18 mouse cellular contexts compared by ENCODE assay signal in genomic region chr15:30450765-30451164, GRCm38 (mm10).
DNase-seq lines count a peak whose midpoint lies in the region; ATAC-seq and TF ChIP-seq lines count a peak whose summit lies in the region.
"Had no signal": no experiment of that assay in that cellular context is flagged by ENCODE, and none has a peak within 500 bp of the region (broad histone marks: within the 10 kb centered on the region; RNA-seq: fewer than 3 reads in every experiment).

No protein-coding gene starts in this region.

- no peak overlapping the region for H3K27ac ChIP-seq in hindbrain, embryonic 16.5 days (ENCODE audit: low read depth, low read length)
- no peak overlapping the region for H3K27ac ChIP-seq in hindbrain, embryonic 11.5 days (ENCODE audit: low read depth, low read length)
- H3K27ac ChIP-seq in midbrain, postnatal 0 days (ENCODE audit: low read depth, low read length): no peak overlapping the region
- H3K27ac ChIP-seq: embryonic facial prominence, embryonic 10.5 days; macrophage; neural tube, embryonic 12.5 days had no signal

- no peaks in the 10 kb centered on the region for H3K27me3 ChIP-seq in hindbrain, embryonic 16.5 days (replicated peaks; ENCODE audit: control insufficient read depth, insufficient read depth, low read length)
- H3K27me3 ChIP-seq in hindbrain, embryonic 11.5 days (ENCODE audit: control insufficient read depth, insufficient read depth, low read length): no peaks in the 10 kb centered on the region
- H3K27me3 ChIP-seq in midbrain, postnatal 0 days (ENCODE audit: insufficient read depth, low read length): no peaks in the 10 kb centered on the region
- H3K27me3 ChIP-seq: heart, embryonic 12.5 days; neural tube, embryonic 12.5 days had no signal

- no peak overlapping the region for H3K4me3 ChIP-seq in hindbrain, embryonic 16.5 days (ENCODE audit: low read length)
- no peak overlapping the region for H3K4me3 ChIP-seq in hindbrain, embryonic 11.5 days (ENCODE audit: low read depth, low read length)
- H3K4me3 ChIP-seq in midbrain, postnatal 0 days (ENCODE audit: low read depth, low read length): no peak overlapping the region
- H3K4me3 ChIP-seq: embryonic facial prominence, embryonic 10.5 days; heart, embryonic 12.5 days; neural tube, embryonic 12.5 days had no signal

- 67% methylated on average over 7 of the region's 7 CpGs for WGBS in hindbrain, embryonic 16.5 days
- 85% methylated on average over 7 of the region's 7 CpGs for WGBS in hindbrain, embryonic 11.5 days
- WGBS in midbrain, postnatal 0 days: 66% methylated on average over 7 of the region's 7 CpGs

- H3K4me2 ChIP-seq in hindbrain, embryonic 16.5 days (ENCODE audit: low read length): no peak overlapping the region
- H3K4me2 ChIP-seq in hindbrain, embryonic 11.5 days (replicated peaks; ENCODE audit: low read depth, low read length): no peak overlapping the region
- no peak overlapping the region for H3K4me2 ChIP-seq in midbrain, postnatal 0 days (ENCODE audit: low read depth, low read length, poor library complexity, severe bottlenecking)
- H3K4me2 ChIP-seq: heart, embryonic 12.5 days; liver, embryonic 11.5 days; neural tube, embryonic 12.5 days had no signal

- TF ChIP-seq CTCF in midbrain, postnatal 0 days (IDR thresholded peaks at IDR 0.05): no peak

- H3K36me3 ChIP-seq in hindbrain, embryonic 16.5 days (ENCODE audit: control insufficient read depth, insufficient read depth, low read length): no peaks in the 10 kb centered on the region
- H3K36me3 ChIP-seq in hindbrain, embryonic 11.5 days (ENCODE audit: control insufficient read depth, insufficient read depth, low read length): no peaks in the 10 kb centered on the region
- no peaks in the 10 kb centered on the region for H3K36me3 ChIP-seq in midbrain, postnatal 0 days (ENCODE audit: insufficient read depth, low read length)
- H3K36me3 ChIP-seq: embryonic facial prominence, embryonic 10.5 days; heart, embryonic 12.5 days; neural tube, embryonic 12.5 days had no signal

- H3K9ac ChIP-seq in hindbrain, embryonic 16.5 days (ENCODE audit: low read depth, low read length): no peak overlapping the region
- H3K9ac ChIP-seq in hindbrain, embryonic 11.5 days (ENCODE audit: low read depth, low read length): no peak overlapping the region
- H3K9ac ChIP-seq in midbrain, postnatal 0 days (replicated peaks; ENCODE audit: low read length, poor library complexity, severe bottlenecking): no peak overlapping the region
- H3K9ac ChIP-seq: heart, embryonic 12.5 days; neural tube, embryonic 12.5 days had no signal

- DNase-seq in hindbrain, embryonic 11.5 days (ENCODE audit: low spot score): no peak
- DNase-seq in layer of hippocampus, adult 9-11 months: peak; percentile 23
- DNase-seq in layer of hippocampus, postnatal 36 days: no peak
- DNase-seq in right cerebral cortex, postnatal 10 days (ENCODE audit: low spot score in 2 of 2): peak; percentile 41
- no peak for DNase-seq in right cerebral cortex, postnatal 25 days
- peak; percentile 60 for DNase-seq in midbrain, postnatal 0 days (ENCODE audit: low spot score)
- DNase-seq in heart, adult 18-20 months: no peak
- DNase-seq: adrenal gland, postnatal 10 days; cerebellum, adult 18-20 months; lung, adult 2 months; right cerebral cortex, postnatal 14 days had no signal

- H3K9me3 ChIP-seq in hindbrain, embryonic 16.5 days (ENCODE audit: control insufficient read depth, low read length): no peaks in the 10 kb centered on the region
- H3K9me3 ChIP-seq in hindbrain, embryonic 11.5 days (ENCODE audit: control insufficient read depth, low read length): no peaks in the 10 kb centered on the region
- H3K9me3 ChIP-seq in midbrain, postnatal 0 days (ENCODE audit: low read length): no peaks in the 10 kb centered on the region
- H3K9me3 ChIP-seq: embryonic facial prominence, embryonic 10.5 days; heart, embryonic 12.5 days; neural tube, embryonic 12.5 days had no signal

- peak; percentile 69; the same call in 1 of the 2 replicates for ATAC-seq in hindbrain, embryonic 16.5 days
- no peak for ATAC-seq in hindbrain, embryonic 11.5 days (ENCODE audit: low FRiP score)
- no peak; the same call in 1 of the 2 replicates for ATAC-seq in midbrain, postnatal 0 days (ENCODE audit: low FRiP score)
- ATAC-seq: inflammation-experienced regulatory T-cells, adult 6 months had no signal

- peaks cover 4% of the 10 kb centered on the region; the same call in 1 of the 2 replicates for H3K4me1 ChIP-seq in hindbrain, embryonic 16.5 days (ENCODE audit: control insufficient read depth, insufficient read depth, low read depth, low read length)
- H3K4me1 ChIP-seq in hindbrain, embryonic 11.5 days (replicated peaks; ENCODE audit: control insufficient read depth, insufficient read depth, low read length): no peaks in the 10 kb centered on the region
- 0 out of 2 replicates have a peak, but pooled peaks cover 2% of the 10 kb centered on the region for H3K4me1 ChIP-seq in midbrain, postnatal 0 days (ENCODE audit: insufficient read depth, low read length)
- H3K4me1 ChIP-seq: embryonic facial prominence, embryonic 10.5 days; heart, embryonic 12.5 days; neural tube, embryonic 12.5 days had no signal

Comparison
In these comparisons a context has a peak if more than half of its experiments do, and no peak if none do; other contexts are left out.
1. DNase-seq: peak in layer of hippocampus, adult 9-11 months (single experiment), right cerebral cortex, postnatal 10 days (2 of 2) and midbrain, postnatal 0 days (single experiment); none in hindbrain, embryonic 11.5 days (single experiment), layer of hippocampus, postnatal 36 days (0 of 2), right cerebral cortex, postnatal 25 days (single experiment) and heart, adult 18-20 months (0 of 2).